Mouse (Mus musculus) testis, adult 2 months (tissue): Measurements from ENCODE around the gene Pitpnc1.

ENCODE experiments used
- CTCF ChIP-seq: fragments of 200-500 bp; IDR thresholded peaks from 2 replicates; pipeline ENCODE4 v1.5.1; 2012; ENCODE audit warnings: low read depth, mild to moderate bottlenecking, inconsistent platforms, low read length, moderate library complexity; ENCODE audit not compliant: control insufficient read depth, insufficient read depth, insufficient replicate concordance
- POLR2A ChIP-seq: fragments of 200-500 bp; IDR thresholded peaks from 2 replicates; pipeline ENCODE4 v1.6.1; 2012; ENCODE audit warnings: low read depth, mild to moderate bottlenecking, inconsistent platforms, low read length, moderate library complexity; ENCODE audit not compliant: control insufficient read depth

- TF ChIP-seq POLR2A, result no peak
- no peak for TF ChIP-seq CTCF
Observed at GRCm38 (mm10) chr11:107355526-107355925, 115.0 kb downstream of the Pitpnc1 start.
